Mouse (Mus musculus) layer of hippocampus, adult 9-10 months (tissue): ENCODE data around the gene Cd274.

ENCODE experiments used
- DNase-seq: peaks from one replicate; pipeline ENCODE4 v3.0.0; 2022; ENCODE audit warnings: low spot score

The Cd274 gene

GRCm38 (mm10) chr19:29364076-29364475, 3.2 kb upstream of the Cd274 start:
- DNase-seq, result no peak

- DNase-seq, result no peak
Observed at GRCm38 (mm10) chr19:29365105-29365504, 2.1 kb upstream of the Cd274 start.

- DNase-seq, result no peak
Observed at GRCm38 (mm10) chr19:29366226-29366968, 858 bp upstream of the Cd274 start.

GRCm38 (mm10) chr19:29368041-29368440, 786 bp downstream of the Cd274 start:
- DNase-seq, result no peak

GRCm38 (mm10) chr19:29368671-29369309, 1.5 kb downstream of the Cd274 start:
- DNase-seq, result no peak

- no peak for DNase-seq
Observed at GRCm38 (mm10) chr19:29370112-29370511, 2.9 kb downstream of the Cd274 start.

GRCm38 (mm10) chr19:29370545-29371283, 3.5 kb downstream of the Cd274 start:
- DNase-seq, result no peak

- DNase-seq, result no peak
Observed at GRCm38 (mm10) chr19:29371284-29372081, 4.2 kb downstream of the Cd274 start.

GRCm38 (mm10) chr19:29372138-29372537, 4.9 kb downstream of the Cd274 start:
- DNase-seq, result no peak

GRCm38 (mm10) chr19:29372621-29373020, 5.4 kb downstream of the Cd274 start:
- no peak for DNase-seq

GRCm38 (mm10) chr19:29373438-29373837, 6.2 kb downstream of the Cd274 start:
- no peak for DNase-seq

- no peak for DNase-seq
Observed at GRCm38 (mm10) chr19:29374947-29375346, 7.7 kb downstream of the Cd274 start.

GRCm38 (mm10) chr19:29376382-29376781, 9.1 kb downstream of the Cd274 start:
- DNase-seq, result no peak

GRCm38 (mm10) chr19:29379839-29380603, 12.8 kb downstream of the Cd274 start:
- no peak for DNase-seq

- DNase-seq, result no peak
Observed at GRCm38 (mm10) chr19:29383368-29383767, 16.1 kb downstream of the Cd274 start.

GRCm38 (mm10) chr19:29384412-29384811, 17.2 kb downstream of the Cd274 start:
- no peak for DNase-seq

GRCm38 (mm10) chr19:29384994-29385393, 17.7 kb downstream of the Cd274 start:
- DNase-seq, result no peak

GRCm38 (mm10) chr19:29385822-29386221, 18.6 kb downstream of the Cd274 start:
- DNase-seq, result no peak

GRCm38 (mm10) chr19:29388818-29389217, 21.6 kb downstream of the Cd274 start:
- no peak for DNase-seq

- DNase-seq, result no peak
Observed at GRCm38 (mm10) chr19:29390483-29390882, 23.2 kb downstream of the Cd274 start.

GRCm38 (mm10) chr19:29391279-29391678, 24.0 kb downstream of the Cd274 start:
- DNase-seq, result no peak
